Comparison of ENCODE assay signal across 18 mouse cellular contexts in the genomic region with DNA sequence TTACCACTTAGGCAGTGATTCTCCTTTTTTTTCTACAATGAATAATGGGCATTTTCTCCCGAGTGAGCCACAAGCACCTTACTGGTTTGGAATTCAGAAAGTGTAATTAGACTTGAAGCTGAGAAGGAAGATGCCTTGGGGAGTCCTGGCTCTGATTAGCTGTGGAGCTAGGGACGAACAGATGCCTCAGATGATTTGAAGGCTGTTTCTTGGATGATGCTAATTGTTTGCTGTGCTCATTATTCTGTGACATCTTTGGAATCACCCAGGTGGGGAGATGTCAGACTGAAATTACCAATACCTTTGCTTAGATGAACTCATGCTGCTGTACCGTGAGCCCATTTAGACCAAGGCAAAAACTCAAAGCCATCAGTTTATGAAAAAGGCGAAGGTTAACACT.
DNase-seq lines count a peak whose midpoint lies in the region; ATAC-seq and TF ChIP-seq lines count a peak whose summit lies in the region.
"Had no signal": no experiment of that assay in that cellular context is flagged by ENCODE, and none has a peak within 500 bp of the region (broad histone marks: within the 10 kb centered on the region; RNA-seq: fewer than 3 reads in every experiment).

No protein-coding gene starts in this region.

- no peaks in the 10 kb centered on the region for H3K9me3 ChIP-seq in neural tube, embryonic 14.5 days (ENCODE audit: control insufficient read depth, low read length)
- no peaks in the 10 kb centered on the region for H3K9me3 ChIP-seq in hindbrain, embryonic 13.5 days
- H3K9me3 ChIP-seq in midbrain, postnatal 0 days (ENCODE audit: low read length), result no peaks in the 10 kb centered on the region
- H3K9me3 ChIP-seq: limb, embryonic 15.5 days had no signal

- peak; percentile 34; the same call in 1 of the 2 replicates for ATAC-seq in neural tube, embryonic 14.5 days (ENCODE audit: low read depth)
- ATAC-seq in hindbrain, embryonic 13.5 days (ENCODE audit: low FRiP score), result peak; percentile 68; the same call in 1 of the 2 replicates
- peak; percentile 23; the same call in 1 of the 2 replicates for ATAC-seq in midbrain, postnatal 0 days (ENCODE audit: low FRiP score)

- TF ChIP-seq CTCF in midbrain, postnatal 0 days (IDR thresholded peaks at IDR 0.05), result no peak

- no peak overlapping the region for H3K27ac ChIP-seq in neural tube, embryonic 14.5 days (ENCODE audit: low read depth, low read length)
- peak overlapping the region; percentile 35; the same call in 1 of the 2 replicates for H3K27ac ChIP-seq in hindbrain, embryonic 13.5 days
- H3K27ac ChIP-seq in midbrain, postnatal 0 days (ENCODE audit: low read depth, low read length), result no peak overlapping the region
- H3K27ac ChIP-seq: gastrocnemius, adult 2 months; limb, embryonic 15.5 days had no signal

- no peaks in the 10 kb centered on the region for H3K27me3 ChIP-seq in neural tube, embryonic 14.5 days (ENCODE audit: control insufficient read depth, insufficient read depth, low read length)
- H3K27me3 ChIP-seq in hindbrain, embryonic 13.5 days, result no peaks in the 10 kb centered on the region
- H3K27me3 ChIP-seq in midbrain, postnatal 0 days (ENCODE audit: insufficient read depth, low read length), result no peaks in the 10 kb centered on the region
- H3K27me3 ChIP-seq: limb, embryonic 15.5 days had no signal

- WGBS in neural tube, embryonic 14.5 days, result 36% methylated on average over 4 of the region's 4 CpGs
- WGBS in hindbrain, embryonic 13.5 days, result 39% methylated on average over 4 of the region's 4 CpGs
- 30% methylated on average over 4 of the region's 4 CpGs for WGBS in midbrain, postnatal 0 days

- H3K9ac ChIP-seq in neural tube, embryonic 14.5 days (replicated peaks; ENCODE audit: low read depth, low read length), result no peak overlapping the region
- H3K9ac ChIP-seq in hindbrain, embryonic 13.5 days, result no peak overlapping the region
- H3K9ac ChIP-seq in midbrain, postnatal 0 days (replicated peaks; ENCODE audit: low read length, poor library complexity, severe bottlenecking), result no peak overlapping the region
- H3K9ac ChIP-seq: limb, embryonic 15.5 days; lung, embryonic 14.5 days had no signal

- no peaks in the 10 kb centered on the region for H3K36me3 ChIP-seq in neural tube, embryonic 14.5 days (ENCODE audit: control insufficient read depth, insufficient read depth, low read length)
- no peaks in the 10 kb centered on the region for H3K36me3 ChIP-seq in hindbrain, embryonic 13.5 days
- no peaks in the 10 kb centered on the region for H3K36me3 ChIP-seq in midbrain, postnatal 0 days (ENCODE audit: insufficient read depth, low read length)
- H3K36me3 ChIP-seq: limb, embryonic 15.5 days had no signal

- no peak overlapping the region for H3K4me2 ChIP-seq in neural tube, embryonic 14.5 days (ENCODE audit: low read depth, low read length)
- no peak overlapping the region for H3K4me2 ChIP-seq in hindbrain, embryonic 13.5 days
- H3K4me2 ChIP-seq in midbrain, postnatal 0 days (ENCODE audit: low read depth, low read length, poor library complexity, severe bottlenecking), result no peak overlapping the region
- H3K4me2 ChIP-seq: heart, embryonic 11.5 days; limb, embryonic 15.5 days; lung, embryonic 14.5 days had no signal

- H3K4me3 ChIP-seq in neural tube, embryonic 14.5 days (ENCODE audit: low read depth, low read length), result no peak overlapping the region
- no peak overlapping the region for H3K4me3 ChIP-seq in hindbrain, embryonic 13.5 days
- H3K4me3 ChIP-seq in midbrain, postnatal 0 days (ENCODE audit: low read depth, low read length), result no peak overlapping the region
- H3K4me3 ChIP-seq: gastrocnemius, adult 2 months; limb, embryonic 15.5 days had no signal

- no peak for DNase-seq in neural tube, embryonic 10.5 days (ENCODE audit: extremely low spot score, low spot score)
- peak; percentile 43 to 72 for DNase-seq in cerebellum, postnatal 14 days
- DNase-seq in midbrain, postnatal 0 days (ENCODE audit: low spot score), result peak; percentile 51
- DNase-seq in frontal cortex, adult 2 months (ENCODE audit: extremely low spot score in 1 of 2, low spot score in 1 of 2), result no peak
- no peak for DNase-seq in embryo, embryonic 10.5 days (ENCODE audit: low spot score)
- no peak for DNase-seq in left cerebral cortex, postnatal 14 days (ENCODE audit: low spot score in 2 of 2)
- DNase-seq: adrenal gland, postnatal 25 days; gastrocnemius, adult 2 months; heart, postnatal 4 days; kidney, adult 8-10 months; lung, embryonic 14.5 days; retina, postnatal 1 day; spleen, adult 18-20 months; thymus, postnatal 14 days had no signal

- H3K4me1 ChIP-seq in neural tube, embryonic 14.5 days (ENCODE audit: control insufficient read depth, insufficient read depth, low read length), result no peaks in the 10 kb centered on the region; the same call in 1 of the 2 replicates
- peaks cover 8% of the 10 kb centered on the region for H3K4me1 ChIP-seq in hindbrain, embryonic 13.5 days (replicated peaks)
- H3K4me1 ChIP-seq in midbrain, postnatal 0 days (ENCODE audit: insufficient read depth, low read length), result peaks cover 4% of the 10 kb centered on the region; the same call in 1 of the 2 replicates
- H3K4me1 ChIP-seq: limb, embryonic 15.5 days had no signal

- intact Hi-C loops in left cerebral cortex, postnatal 14 days (cut with DNase I), result no loop called here

Comparison
In these comparisons a context has a peak if more than half of its experiments do, and no peak if none do; other contexts are left out.
1. DNase-seq: peak in cerebellum, postnatal 14 days (2 of 2) and midbrain, postnatal 0 days (single experiment); none in neural tube, embryonic 10.5 days (single experiment), frontal cortex, adult 2 months (0 of 2), embryo, embryonic 10.5 days (single experiment) and left cerebral cortex, postnatal 14 days (0 of 2).
2. Peak in every context shown above with its lines, with median percentiles within 50 percentile points of each other: ATAC-seq.